Mouse (Mus musculus): ENCODE measurements around the gene Rufy2.

Gene Rufy2

GRCm38 (mm10) chr10:62980039-62980954, at the start of gene Rufy2:
Rufy2 (plus strand) TSS chr10:62980223.
- DNase-seq (ENCODE audit: low spot score in 2 of 2): peak; percentile 78 to 81

- no peak for DNase-seq (ENCODE audit: low spot score in 2 of 2)
Observed at GRCm38 (mm10) chr10:62932381-62932780, 47.6 kb upstream of the Rufy2 start.

DNA sequence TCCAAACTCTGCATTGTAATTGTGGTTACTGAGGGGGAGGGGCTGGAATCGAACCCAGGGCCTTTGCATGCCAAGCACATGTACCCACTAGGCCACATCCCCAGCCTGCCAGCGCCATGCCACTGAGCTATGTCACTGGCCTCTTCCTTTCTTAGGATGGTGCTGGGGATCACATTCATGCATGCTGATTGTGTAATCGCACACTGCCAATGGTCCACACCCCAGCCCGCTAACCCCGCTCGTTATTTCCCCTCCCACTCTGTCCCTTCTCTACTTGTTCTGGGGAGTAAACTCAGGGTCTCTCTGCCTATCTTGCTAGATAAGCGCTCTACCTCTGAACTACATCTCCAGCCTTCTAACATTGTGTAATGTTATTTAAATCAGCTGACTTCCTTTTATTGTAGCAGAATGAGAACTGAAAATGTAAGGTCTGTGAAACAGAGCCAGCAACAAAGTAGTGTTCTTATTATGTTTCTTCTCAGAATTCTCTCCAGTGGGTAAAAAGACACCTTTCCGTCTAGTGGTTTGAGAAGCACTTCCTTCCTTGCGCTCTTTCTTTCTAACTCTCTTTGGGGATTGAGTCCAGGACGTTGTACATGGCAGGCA, 34.9 kb upstream of the Rufy2 start:
- no peak for DNase-seq (ENCODE audit: low spot score in 2 of 2)

GRCm38 (mm10) chr10:62946738-62947471, 33.1 kb upstream of the Rufy2 start, which contains the start of gene Dna2:
Dna2 (plus strand) TSS chr10:62947026.
- peak; percentile 67 to 68 for DNase-seq (ENCODE audit: low spot score in 2 of 2)

DNA sequence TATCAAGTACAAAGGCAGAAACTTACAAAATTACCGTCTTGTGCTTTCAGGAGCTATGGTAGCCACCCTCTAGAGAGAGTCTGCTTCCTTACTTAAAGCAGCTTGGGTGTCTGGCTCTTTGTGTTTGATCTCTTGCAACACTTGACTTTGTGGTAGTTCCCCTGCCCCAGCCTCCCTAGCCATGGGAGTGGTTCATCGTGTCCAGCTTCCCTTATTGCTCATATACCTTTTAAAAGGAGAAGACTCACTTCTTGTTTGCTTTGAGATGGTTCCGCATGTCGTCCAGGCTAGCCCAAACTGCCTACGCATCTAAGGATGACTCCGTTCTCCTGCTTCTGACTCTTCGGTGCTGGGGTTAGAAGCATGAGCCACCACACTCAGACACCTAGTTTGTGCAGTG, 31.5 kb upstream of the Rufy2 start:
- DNase-seq (ENCODE audit: low spot score in 2 of 2): no peak

- DNase-seq (ENCODE audit: low spot score in 2 of 2): no peak
Observed at GRCm38 (mm10) chr10:62963956-62964355, 16.1 kb upstream of the Rufy2 start.

GRCm38 (mm10) chr10:62965796-62966195, 14.2 kb upstream of the Rufy2 start:
- no peak for DNase-seq (ENCODE audit: low spot score in 2 of 2)

DNA sequence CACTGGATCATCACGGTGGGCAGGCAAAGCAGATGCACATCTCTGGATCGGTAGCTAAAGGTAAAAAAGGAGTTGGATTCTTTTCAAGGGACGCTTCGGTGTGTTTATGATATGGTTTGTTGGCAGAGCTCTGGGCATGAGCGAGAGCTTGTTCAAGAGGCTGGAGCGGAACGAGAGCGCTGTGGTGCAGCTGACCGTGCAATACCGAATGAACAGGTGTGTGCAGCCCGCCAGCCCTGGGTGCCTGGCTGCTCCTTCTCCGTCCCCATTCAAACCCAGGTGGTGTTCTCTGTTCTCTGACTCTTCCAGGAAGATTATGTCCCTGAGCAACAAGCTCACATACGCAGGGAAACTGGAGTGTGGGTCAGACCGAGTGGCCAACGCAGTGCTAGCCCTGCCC, 13.7 kb upstream of the Rufy2 start:
- no peak for DNase-seq (ENCODE audit: low spot score in 2 of 2)

- DNase-seq (ENCODE audit: low spot score in 2 of 2): no peak
Observed at GRCm38 (mm10) chr10:62971821-62972220, 8.2 kb upstream of the Rufy2 start.

GRCm38 (mm10) chr10:62979667-62980038, 370 bp upstream of the Rufy2 start:
- DNase-seq (ENCODE audit: low spot score in 2 of 2): no peak

DNA sequence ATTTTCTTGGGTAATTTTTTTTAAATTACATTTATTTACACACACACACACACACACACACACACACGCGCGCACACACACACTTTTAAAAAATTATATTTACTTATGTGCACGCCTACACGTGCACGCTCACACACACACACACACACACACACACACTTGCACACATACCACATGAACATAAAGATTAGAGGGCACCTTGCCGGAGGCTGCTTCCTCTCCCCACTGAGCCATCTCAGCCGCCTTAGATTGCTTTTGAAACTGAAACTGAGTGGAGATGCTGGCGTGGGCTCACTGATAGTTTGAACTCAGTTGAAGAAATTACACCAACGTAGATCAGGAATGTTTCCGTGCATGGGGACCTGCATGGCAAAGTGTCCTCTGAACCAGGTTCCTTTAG, 4.0 kb downstream of the Rufy2 start:
- DNase-seq (ENCODE audit: low spot score in 2 of 2): no peak

GRCm38 (mm10) chr10:62984495-62984894, 4.5 kb downstream of the Rufy2 start:
- DNase-seq (ENCODE audit: low spot score in 2 of 2): peak; percentile 11 to 16

DNA sequence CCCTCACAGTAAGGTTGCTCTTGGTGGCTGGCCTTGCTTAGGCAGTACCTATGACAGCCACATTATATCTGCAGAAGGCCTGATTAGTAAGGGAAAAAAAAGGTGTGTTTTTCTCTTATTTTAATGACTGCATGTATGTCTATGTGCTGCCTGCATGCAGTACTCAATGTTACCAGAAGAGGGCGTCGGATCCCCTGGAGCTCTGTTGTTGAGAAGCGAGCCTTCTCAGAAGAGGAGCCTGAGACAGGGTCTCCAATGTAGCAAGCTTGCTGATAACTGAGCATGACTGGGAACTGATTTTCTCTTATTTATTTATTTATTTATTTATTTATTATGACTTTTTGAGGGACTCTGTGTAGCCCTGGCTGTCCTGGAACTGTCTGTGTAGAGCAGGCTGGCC, 7.3 kb downstream of the Rufy2 start:
- DNase-seq (ENCODE audit: low spot score in 2 of 2): no peak

DNA sequence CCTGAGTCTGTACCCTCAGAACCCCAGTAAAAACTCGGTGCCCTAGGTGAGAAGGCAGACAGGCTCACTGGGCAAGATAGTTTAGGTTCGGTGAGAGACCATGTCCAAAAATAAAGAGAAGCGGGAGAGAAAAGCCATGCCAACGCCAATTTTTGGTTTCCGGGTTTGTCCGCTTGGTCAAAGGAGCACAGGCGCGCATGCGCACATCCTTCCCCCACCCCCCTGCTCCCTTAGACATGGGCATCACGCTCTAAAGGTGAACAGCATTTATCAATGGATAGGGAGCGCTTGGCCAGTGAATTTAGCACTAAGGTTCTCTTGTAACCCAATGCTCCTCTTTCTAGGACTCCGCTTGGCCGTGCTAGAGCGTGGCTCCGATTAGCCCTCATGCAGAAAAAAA, 10.6 kb downstream of the Rufy2 start:
- no peak for DNase-seq (ENCODE audit: low spot score in 2 of 2)

- no peak for DNase-seq (ENCODE audit: low spot score in 2 of 2)
Observed at GRCm38 (mm10) chr10:62993991-62994390, 14.0 kb downstream of the Rufy2 start.

DNA sequence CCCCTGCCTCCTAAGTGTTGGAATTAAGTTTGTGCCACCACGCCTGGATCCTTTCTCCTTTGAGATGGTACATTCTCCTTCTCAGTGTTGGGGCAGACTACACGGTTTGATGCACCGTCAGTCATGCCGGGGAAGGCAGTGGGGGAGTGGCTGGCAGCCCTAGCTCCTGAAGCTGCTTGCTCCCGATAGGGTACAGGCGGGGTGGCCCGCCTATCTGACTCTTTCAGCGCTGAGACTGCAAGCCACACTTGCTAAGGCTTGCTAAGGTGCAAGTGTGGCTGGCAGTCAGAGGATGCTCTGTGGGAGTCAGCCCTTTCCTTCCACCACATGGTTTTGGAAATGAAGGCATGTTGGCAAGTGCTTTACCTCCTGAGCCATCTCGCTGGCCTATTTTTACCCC, 20.6 kb downstream of the Rufy2 start:
- no peak for DNase-seq (ENCODE audit: low spot score in 2 of 2)

GRCm38 (mm10) chr10:63003252-63003651, 23.2 kb downstream of the Rufy2 start:
- no peak for DNase-seq (ENCODE audit: low spot score in 2 of 2)

DNA sequence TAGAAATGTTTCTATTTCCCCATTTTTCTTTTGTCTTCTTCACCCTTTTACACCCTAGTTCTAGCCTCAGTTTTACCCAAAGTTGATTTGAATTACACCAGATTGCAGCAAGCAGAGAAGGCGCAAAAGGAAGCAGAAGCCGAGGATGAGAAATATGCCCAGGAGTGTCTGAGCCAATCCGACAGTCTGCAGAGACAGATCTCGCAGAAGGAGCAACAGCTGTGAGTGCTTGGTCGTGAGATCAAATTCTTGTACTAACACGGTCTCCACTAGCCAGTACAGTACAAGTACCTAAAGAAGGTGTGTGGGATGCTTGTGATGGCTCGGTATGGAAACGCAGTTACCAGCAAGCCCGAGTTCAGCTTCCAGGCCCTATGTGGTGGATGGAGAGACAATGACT, 24.5 kb downstream of the Rufy2 start:
- no peak for DNase-seq (ENCODE audit: low spot score in 2 of 2)

- no peak for DNase-seq (ENCODE audit: low spot score in 2 of 2)
Observed at GRCm38 (mm10) chr10:63008193-63008592, 28.2 kb downstream of the Rufy2 start.

DNA sequence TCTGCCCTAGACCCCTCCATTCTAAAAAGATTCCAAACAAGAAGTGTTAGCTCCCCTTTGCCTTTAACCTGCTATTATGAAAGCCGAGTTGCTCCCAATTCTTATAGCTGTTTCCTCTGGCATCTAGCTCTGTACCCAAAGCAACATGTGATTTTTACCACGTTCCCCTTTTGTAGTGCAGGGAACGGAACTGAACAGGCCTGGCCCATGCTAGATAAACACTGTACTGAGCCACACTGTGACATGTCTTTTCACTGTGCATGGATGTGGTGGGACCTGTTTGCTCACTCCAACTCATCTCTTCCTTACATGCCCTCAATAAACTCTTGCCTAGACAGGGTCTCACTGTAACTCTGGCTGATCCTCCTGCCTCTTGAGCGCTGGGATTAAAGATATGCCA, 30.2 kb downstream of the Rufy2 start:
- DNase-seq (ENCODE audit: low spot score in 2 of 2): no peak

DNA sequence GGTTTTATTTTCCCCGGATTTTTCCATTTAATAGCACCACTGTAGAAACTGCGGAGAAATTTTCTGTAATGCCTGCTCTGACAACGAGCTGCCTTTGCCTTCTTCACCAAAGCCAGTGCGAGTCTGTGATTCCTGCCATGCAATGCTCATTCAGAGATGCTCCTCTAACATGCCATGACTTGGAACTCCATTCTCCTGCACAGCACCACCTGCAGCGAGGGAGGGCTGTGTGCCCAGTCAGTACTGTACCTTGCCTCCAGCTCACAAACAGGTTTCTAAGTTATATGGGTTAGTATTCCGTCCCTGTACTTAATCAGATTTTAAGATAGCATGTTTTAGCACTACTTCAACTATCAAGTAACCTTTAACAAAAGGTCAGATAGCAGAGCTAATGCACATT, 31.5 kb downstream of the Rufy2 start:
- DNase-seq (ENCODE audit: low spot score in 2 of 2): no peak

- no peak for DNase-seq (ENCODE audit: low spot score in 2 of 2)
Observed at GRCm38 (mm10) chr10:63013476-63013875, 33.5 kb downstream of the Rufy2 start.

DNA sequence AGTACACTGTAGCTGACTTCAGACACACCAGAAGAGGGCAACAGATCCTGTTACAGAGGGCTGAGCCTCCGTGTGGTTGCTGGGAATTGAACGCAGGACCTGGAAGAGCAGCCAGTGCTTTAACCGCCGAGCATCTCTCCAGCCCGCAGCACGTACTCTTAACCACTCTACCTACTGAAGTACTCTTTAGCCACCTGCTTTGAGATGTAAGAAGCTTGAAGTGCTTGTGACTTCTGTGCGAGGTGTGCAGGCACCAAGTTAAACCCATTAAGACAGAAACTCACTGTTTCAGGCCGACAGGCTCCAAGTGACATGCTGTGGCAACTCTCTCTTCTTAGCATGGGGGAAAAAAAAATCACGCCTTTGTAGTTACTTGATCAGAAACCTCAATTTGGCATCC, 34.1 kb downstream of the Rufy2 start:
- no peak for DNase-seq (ENCODE audit: low spot score in 2 of 2)

Data from heart, adult 9 months (tissue).